Mouse (Mus musculus) kidney, adult 18-20 months (tissue): Measurements from ENCODE around the gene Gabbr2.
A peak's percentile ranks its signal among the peaks of the same experiment; 100 is the strongest.

Source experiments
- DNase-seq: peaks from one replicate; pipeline ENCODE4 v3.0.0; 2021

The Gabbr2 gene

GRCm38 (mm10) chr4:46914606-46915005, 77.1 kb downstream of the Gabbr2 start:
- no peak for DNase-seq

GRCm38 (mm10) chr4:46906036-46906691, 85.5 kb downstream of the Gabbr2 start:
- no peak for DNase-seq

- DNase-seq = no peak
Observed at GRCm38 (mm10) chr4:46905152-46905551, 86.5 kb downstream of the Gabbr2 start.

- DNase-seq = no peak
Observed at GRCm38 (mm10) chr4:46904129-46904528, 87.5 kb downstream of the Gabbr2 start.

GRCm38 (mm10) chr4:46898546-46898945, 93.1 kb downstream of the Gabbr2 start:
- DNase-seq = no peak

- DNase-seq = peak; percentile 12
Observed at GRCm38 (mm10) chr4:46897634-46898399, 93.9 kb downstream of the Gabbr2 start.

- peak; percentile 10 for DNase-seq
Observed at GRCm38 (mm10) chr4:46894144-46894543, 97.5 kb downstream of the Gabbr2 start.

GRCm38 (mm10) chr4:46889175-46889574, 102.5 kb downstream of the Gabbr2 start:
- no peak for DNase-seq

GRCm38 (mm10) chr4:46885627-46886383, 105.9 kb downstream of the Gabbr2 start:
- DNase-seq = no peak

- no peak for DNase-seq
Observed at GRCm38 (mm10) chr4:46884132-46884531, 107.5 kb downstream of the Gabbr2 start.

- DNase-seq = no peak
Observed at GRCm38 (mm10) chr4:46883546-46883945, 108.1 kb downstream of the Gabbr2 start.

GRCm38 (mm10) chr4:46883047-46883446, 108.6 kb downstream of the Gabbr2 start:
- no peak for DNase-seq

GRCm38 (mm10) chr4:46881271-46881670, 110.4 kb downstream of the Gabbr2 start:
- no peak for DNase-seq

GRCm38 (mm10) chr4:46879943-46880342, 111.7 kb downstream of the Gabbr2 start:
- DNase-seq = no peak

- no peak for DNase-seq
Observed at GRCm38 (mm10) chr4:46872750-46873149, 118.9 kb downstream of the Gabbr2 start.

GRCm38 (mm10) chr4:46870157-46870556, 121.5 kb downstream of the Gabbr2 start:
- peak; percentile 64 for DNase-seq

- DNase-seq = peak; percentile 28
Observed at GRCm38 (mm10) chr4:46869380-46869779, 122.3 kb downstream of the Gabbr2 start.

GRCm38 (mm10) chr4:46868921-46869320, 122.8 kb downstream of the Gabbr2 start:
- DNase-seq = peak; percentile 15

- DNase-seq = peak; percentile 55
Observed at GRCm38 (mm10) chr4:46868181-46868580, 123.5 kb downstream of the Gabbr2 start.

GRCm38 (mm10) chr4:46867779-46868178, 123.9 kb downstream of the Gabbr2 start:
- DNase-seq = no peak

- no peak for DNase-seq
Observed at GRCm38 (mm10) chr4:46866070-46866469, 125.6 kb downstream of the Gabbr2 start.

- DNase-seq = no peak
Observed at GRCm38 (mm10) chr4:46863721-46864120, 128.0 kb downstream of the Gabbr2 start.

- DNase-seq = no peak
Observed at GRCm38 (mm10) chr4:46862677-46863076, 129.0 kb downstream of the Gabbr2 start.

- no peak for DNase-seq
Observed at GRCm38 (mm10) chr4:46860586-46860985, 131.1 kb downstream of the Gabbr2 start.
